Mouse (Mus musculus) ES-Bruce4 (cell line): ENCODE data around the gene Tex14. TPM values are rescaled to one million over a fixed set of nuclear protein-coding genes. Genes with fewer than 3 reads are reported as not detected.

Experiments
- H3K27ac ChIP-seq: 2 replicates; pipeline ENCODE4 v1.5.1; 2012; ENCODE audit warnings: low read length, inconsistent platforms; ENCODE audit not compliant: insufficient read depth
- H3K27me3 ChIP-seq: 2 replicates; pipeline ENCODE4 v1.6.1; 2012; ENCODE audit warnings: mild to moderate bottlenecking, low read length, inconsistent platforms; ENCODE audit not compliant: control insufficient read depth, poor library complexity, insufficient read depth, severe bottlenecking
- H3K36me3 ChIP-seq: 2 replicates; pipeline ENCODE4 v1.6.1; 2012; ENCODE audit warnings: inconsistent platforms, mild to moderate bottlenecking, low read length, moderate library complexity; ENCODE audit not compliant: control insufficient read depth, poor library complexity, insufficient read depth, severe bottlenecking
- H3K4me1 ChIP-seq: one replicate; pipeline ENCODE4 v1.8.1; 2011; ENCODE audit warnings: low read length; ENCODE audit not compliant: control insufficient read depth, insufficient read depth
- H3K4me3 ChIP-seq: 2 replicates; pipeline ENCODE4 v1.5.1; 2011; ENCODE audit warnings: low read depth, mild to moderate bottlenecking, low read length
- H3K9ac ChIP-seq: 2 replicates; pipeline ENCODE4 v1.6.1; 2012; ENCODE audit warnings: low read depth, mild to moderate bottlenecking, inconsistent platforms; ENCODE audit not compliant: poor library complexity, severe bottlenecking
- H3K9me3 ChIP-seq: replicated peaks from 2 replicates; pipeline ENCODE4 v1.6.1; 2012; ENCODE audit warnings: mild to moderate bottlenecking, low read length, inconsistent platforms; ENCODE audit not compliant: control insufficient read depth, poor library complexity, insufficient read depth, severe bottlenecking
- CTCF ChIP-seq: IDR thresholded peaks from one replicate; pipeline ENCODE4 v1.8.1; 2011; ENCODE audit warnings: low read depth, low read length
- EP300 ChIP-seq: IDR thresholded peaks from 2 replicates; pipeline ENCODE4 v1.6.1; 2011; ENCODE audit warnings: low read depth, low read length; ENCODE audit not compliant: insufficient read depth
- POLR2A ChIP-seq: IDR thresholded peaks from one replicate; pipeline ENCODE4 v1.8.1; 2011; ENCODE audit warnings: low read length; ENCODE audit not compliant: insufficient read depth
- polyA plus RNA-seq: library from polyadenylated mRNA; stranded (reverse); fragments of >200 nt; gene quantifications from 2 replicates; pipeline ENCODE4 v1.2.4, GENCODE M21; 2011; ENCODE audit warnings: low read depth; ENCODE audit not compliant: missing spikeins, insufficient read depth, insufficient read length

Gene Tex14
- 15.9 and 17.9 TPM in 2 replicates for polyA plus RNA-seq

DNA sequence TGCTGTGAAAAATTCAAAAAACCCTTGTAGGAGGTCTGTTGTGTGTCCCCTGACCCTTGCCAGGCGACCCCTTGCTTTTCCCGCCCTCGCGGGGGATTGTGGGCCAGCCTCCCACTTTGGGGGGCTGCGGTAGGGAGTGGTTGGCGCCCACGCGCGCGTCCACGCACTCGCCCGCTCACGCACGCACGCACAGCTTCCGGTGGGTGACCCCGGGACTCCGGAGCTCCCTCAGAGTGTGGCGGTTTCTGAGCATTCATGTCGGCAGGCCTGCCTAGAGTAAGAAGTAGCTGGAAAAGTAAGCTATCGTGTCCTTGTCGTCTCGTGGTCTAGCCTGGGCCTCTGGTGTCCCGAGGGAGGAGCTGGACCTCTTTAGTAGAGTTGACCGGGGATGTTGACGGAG lies at the start of gene Tex14, which contains the start of gene Rad51c:
Gene Tex14, plus strand, starts transcription at position 190 of the 400 bp plus-strand sequence.
Gene Rad51c, minus strand, starts transcription at position 79 of the 400 bp plus-strand sequence.
- peak within 1 kb of the TSS; percentile 93 for H3K27ac ChIP-seq
- no peaks in the 10 kb centered on the region for H3K36me3 ChIP-seq
- no peaks in the 10 kb centered on the region for H3K9me3 ChIP-seq
- H3K9ac ChIP-seq, result peak within 1 kb of the TSS; percentile 95
- H3K4me3 ChIP-seq, result peak within 1 kb of the TSS; percentile 95
- TF ChIP-seq CTCF (no peak), EP300 (no peak), POLR2A (peak; percentile 31)
- H3K27me3 ChIP-seq, result no peaks in the 10 kb centered on the region
- no peaks in the 10 kb centered on the region for H3K4me1 ChIP-seq

DNA sequence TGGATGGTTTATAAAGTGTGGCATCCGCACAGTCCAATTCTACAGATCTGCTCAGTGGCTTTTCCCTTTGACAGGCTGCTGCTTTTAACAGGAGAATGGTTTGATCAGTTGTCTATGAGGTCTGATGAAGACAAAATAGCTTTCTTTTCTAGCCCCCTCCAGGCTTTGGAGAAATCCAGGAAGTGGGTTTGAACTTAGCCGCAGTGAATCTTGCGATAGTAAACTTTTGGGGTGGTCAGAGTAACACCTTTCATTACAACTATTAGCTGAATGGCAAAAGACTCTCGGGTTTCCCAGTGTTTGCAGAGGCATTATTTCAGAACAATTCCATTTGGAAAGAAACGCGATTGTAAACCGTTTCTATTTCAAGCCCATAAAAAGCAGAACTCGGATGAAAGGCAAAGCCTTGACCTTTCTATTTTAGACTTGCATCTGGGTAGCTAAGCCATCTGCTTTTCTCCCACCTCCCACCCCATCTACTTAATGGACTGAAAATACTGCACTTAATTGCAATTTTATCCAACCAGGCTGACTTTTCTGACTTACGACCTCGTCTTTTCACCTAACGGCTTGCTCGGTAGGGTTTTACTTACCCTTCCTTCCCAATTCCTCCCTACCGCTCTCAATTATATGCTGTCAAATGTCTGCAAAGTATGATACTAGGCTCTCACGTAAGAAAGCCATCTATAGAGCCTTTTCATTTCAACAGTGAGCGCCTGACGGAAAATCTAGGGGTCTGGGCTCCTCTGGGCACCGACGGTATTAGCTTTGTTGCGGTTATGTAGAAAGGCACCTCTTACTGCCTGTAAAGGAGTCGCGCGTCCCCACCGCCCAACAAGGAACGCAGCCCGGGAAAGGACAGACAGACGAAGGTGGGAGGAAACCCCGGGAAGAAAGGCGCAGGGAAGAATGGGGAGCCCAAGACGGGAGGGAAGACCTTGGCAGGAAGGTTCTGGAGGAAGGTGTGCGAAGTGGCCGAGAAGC lies 47.3 kb upstream of the Tex14 start:
- no peaks in the 10 kb centered on the region for H3K9me3 ChIP-seq
- TF ChIP-seq CTCF (no peak), EP300 (no peak), POLR2A (no peak)
- peak overlapping the region; percentile 83 for H3K9ac ChIP-seq
- H3K4me1 ChIP-seq, result no peaks in the 10 kb centered on the region
- no peak overlapping the region for H3K27ac ChIP-seq
- peak overlapping the region; percentile 83 for H3K4me3 ChIP-seq
- H3K36me3 ChIP-seq, result no peaks in the 10 kb centered on the region
- H3K27me3 ChIP-seq, result peaks cover 13% of the 10 kb centered on the region

DNA sequence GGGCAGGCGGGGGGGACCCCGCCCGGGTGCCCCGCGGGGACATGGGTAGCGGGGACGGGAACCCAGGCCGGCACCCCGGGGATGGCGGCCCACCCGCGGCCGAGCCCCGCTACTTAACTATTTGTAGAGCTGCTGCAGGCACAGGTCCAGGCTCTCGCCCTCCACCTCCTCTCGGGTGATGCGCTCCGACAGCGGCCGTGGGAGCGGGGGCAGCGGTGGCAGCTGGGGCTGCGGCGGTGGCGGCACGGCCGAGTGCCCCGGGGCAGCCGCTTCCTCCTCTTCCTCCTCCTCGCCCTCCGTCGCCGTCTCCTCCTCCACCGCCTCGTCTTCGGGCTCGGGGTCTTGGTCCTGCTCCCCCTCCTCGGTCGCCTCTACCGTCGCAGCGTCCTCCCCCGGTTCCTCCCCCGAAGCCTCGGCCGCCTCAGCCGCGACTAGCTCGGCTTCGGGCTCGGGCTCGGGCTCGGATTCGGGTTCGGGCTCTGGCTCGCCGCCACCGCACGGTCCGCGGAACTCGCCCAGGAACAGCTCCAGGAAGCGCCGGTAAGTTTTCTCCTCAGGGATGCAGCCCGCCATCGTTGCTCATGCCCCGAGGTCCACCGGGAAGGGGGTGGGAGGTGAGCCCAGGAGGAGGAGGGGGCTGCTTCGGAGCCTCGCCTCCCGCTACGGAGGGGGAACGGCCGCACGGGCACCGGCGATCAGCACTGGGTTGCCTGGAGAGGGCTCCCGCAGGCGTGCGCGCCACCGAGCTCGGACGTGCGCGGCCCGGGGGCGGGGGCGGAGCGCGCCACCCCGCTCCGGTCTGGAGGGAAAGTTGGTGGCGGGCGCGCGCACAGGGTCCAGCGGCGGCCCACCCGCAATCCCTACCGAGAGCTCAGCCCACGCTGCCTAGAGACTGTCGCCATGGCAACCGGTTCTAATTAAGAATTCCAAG lies 46.3 kb upstream of the Tex14 start, which contains the start of gene Ppm1e:
Gene Ppm1e, minus strand, starts transcription at position 693 of the 931 bp plus-strand sequence.
- Histone ChIP-seq H3K9me3 (no peaks in the 10 kb centered on the region; the same call in 1 of the 2 replicates), H3K27ac (no peak within 1 kb of the TSS), H3K4me1 (no peaks in the 10 kb centered on the region), H3K27me3 (peaks cover 13% of the 10 kb centered on the region), H3K9ac (peak within 1 kb of the TSS; percentile 83), H3K4me3 (peak within 1 kb of the TSS; percentile 83), H3K36me3 (no peaks in the 10 kb centered on the region)
- no peak for TF ChIP-seq POLR2A
- no peak for TF ChIP-seq EP300
- TF ChIP-seq CTCF, result no peak

DNA sequence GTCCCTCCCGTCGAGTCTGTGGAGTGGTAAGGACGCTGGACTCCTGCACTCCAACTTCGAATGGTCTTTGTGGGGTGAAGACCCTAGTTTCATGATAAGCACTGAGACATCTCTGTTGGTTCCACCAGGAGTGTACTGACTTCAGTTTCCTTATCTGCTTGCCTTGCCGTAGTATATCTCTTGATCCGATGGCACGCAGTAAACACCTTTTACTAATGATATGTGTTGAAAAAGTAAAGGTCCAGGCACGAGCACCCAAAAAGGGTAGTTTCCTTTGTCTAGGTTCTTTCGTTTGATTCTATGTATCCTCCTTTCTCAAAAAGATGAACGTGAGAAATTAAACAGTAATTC lies 45.6 kb upstream of the Tex14 start:
- TF ChIP-seq CTCF, result no peak
- no peak for TF ChIP-seq POLR2A
- TF ChIP-seq EP300, result no peak
- peaks cover 13% of the 10 kb centered on the region for H3K27me3 ChIP-seq
- no peak overlapping the region; the same call in 1 of the 2 replicates for H3K9ac ChIP-seq
- H3K4me3 ChIP-seq, result peak overlapping the region; percentile 61
- H3K36me3 ChIP-seq, result no peaks in the 10 kb centered on the region
- H3K4me1 ChIP-seq, result no peaks in the 10 kb centered on the region
- no peak overlapping the region for H3K27ac ChIP-seq
- no peaks in the 10 kb centered on the region; the same call in 1 of the 2 replicates for H3K9me3 ChIP-seq

DNA sequence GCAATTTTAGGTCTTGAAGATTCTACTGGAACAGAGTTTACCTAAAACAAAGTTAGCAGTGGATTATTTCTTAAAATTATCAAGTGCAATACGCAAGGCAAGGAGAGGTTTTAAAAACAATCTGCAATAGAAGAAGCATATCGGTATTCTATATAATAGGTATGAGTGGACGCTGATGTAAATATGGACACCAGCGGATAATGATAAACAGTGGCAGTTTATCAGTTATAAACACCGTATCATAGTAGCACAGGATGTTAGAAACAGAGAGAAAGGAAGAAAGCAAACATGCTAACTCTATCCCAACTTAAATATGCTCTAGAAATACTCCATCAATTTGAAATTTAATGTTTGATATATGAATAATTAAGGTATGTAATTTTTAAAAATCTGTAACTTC lies 39.7 kb upstream of the Tex14 start:
- Histone ChIP-seq H3K27me3 (no peaks in the 10 kb centered on the region), H3K36me3 (no peaks in the 10 kb centered on the region), H3K4me1 (no peaks in the 10 kb centered on the region), H3K9ac (no peak overlapping the region), H3K9me3 (no peaks in the 10 kb centered on the region; the same call in 1 of the 2 replicates), H3K27ac (no peak overlapping the region), H3K4me3 (no peak overlapping the region)
- TF ChIP-seq CTCF (no peak), EP300 (no peak), POLR2A (no peak)
